Mouse (Mus musculus) spleen, embryonic (tissue): ENCODE measurements around the gene Glod4.

Experiments
- CTCF ChIA-PET: fragments of 350-600 bp; sonication (Branson Sonifier 250); formaldehyde crosslinking; loops from one replicate; lab custom pipeline; 2022; lab: Charles Lee

Glod4 gene

GRCm38 (mm10) chr11:76089776-76090175 lies 153.7 kb downstream of the Glod4 start:
- CTCF ChIA-PET = no interaction called here

GRCm38 (mm10) chr11:76088506-76088905 lies 155.0 kb downstream of the Glod4 start:
- CTCF ChIA-PET = interaction anchor here (0.7 kb wide), 1 partner anchor 1130 kb away, joined by 5 read pairs; no protein-coding TSS in a partner anchor

GRCm38 (mm10) chr11:76085898-76086591 lies 157.5 kb downstream of the Glod4 start:
- CTCF ChIA-PET = interaction anchor here (0.6 to 1.0 kb wide), 3 partner anchors 15 to 230 kb away, joined by 3 read pairs; no protein-coding TSS in a partner anchor

GRCm38 (mm10) chr11:76084943-76085342 lies 158.6 kb downstream of the Glod4 start:
- CTCF ChIA-PET = no interaction called here

- CTCF ChIA-PET = no interaction called here
Measured at GRCm38 (mm10) chr11:76083941-76084367, 159.6 kb downstream of the Glod4 start.

GRCm38 (mm10) chr11:76081048-76081640 lies 162.4 kb downstream of the Glod4 start:
- CTCF ChIA-PET = no interaction called here

GRCm38 (mm10) chr11:76080293-76080692 lies 163.2 kb downstream of the Glod4 start:
- CTCF ChIA-PET = no interaction called here

GRCm38 (mm10) chr11:76077341-76077740 lies 166.2 kb downstream of the Glod4 start:
- CTCF ChIA-PET = interaction anchor here (0.5 kb wide), 1 partner anchor 9 kb away, joined by 5 read pairs; no protein-coding TSS in a partner anchor

- CTCF ChIA-PET = no interaction called here
Measured at GRCm38 (mm10) chr11:76074296-76075093, 169.0 kb downstream of the Glod4 start.
